Mouse (Mus musculus) layer of hippocampus, postnatal 14 days (tissue): Measurements from ENCODE around the gene Aatk. TPM values are rescaled to one million over a fixed set of nuclear protein-coding genes. Genes with fewer than 3 reads are reported as not detected.

ENCODE experiments used
- DNase-seq, 2 experiments: peaks; one replicate each; pipeline ENCODE4 v3.0.0; 2021 to 2022; ENCODE audit warnings: low spot score in 2 of 2, mixed read lengths in 1 of 2
- microRNA-seq, 2 experiments: library from miRNA; unstranded; fragments of <30 nt; microRNA quantifications; one replicate each; pipeline ENCODE4 v1.2.0; 2021
- total RNA-seq, 2 experiments: library from RNA; stranded (reverse); gene quantifications; 2 replicates each; pipeline ENCODE4 v1.2.3; 2021

Gene Aatk
- total RNA-seq, 2 experiments from 2014 or later = 193 to 202 TPM

DNA sequence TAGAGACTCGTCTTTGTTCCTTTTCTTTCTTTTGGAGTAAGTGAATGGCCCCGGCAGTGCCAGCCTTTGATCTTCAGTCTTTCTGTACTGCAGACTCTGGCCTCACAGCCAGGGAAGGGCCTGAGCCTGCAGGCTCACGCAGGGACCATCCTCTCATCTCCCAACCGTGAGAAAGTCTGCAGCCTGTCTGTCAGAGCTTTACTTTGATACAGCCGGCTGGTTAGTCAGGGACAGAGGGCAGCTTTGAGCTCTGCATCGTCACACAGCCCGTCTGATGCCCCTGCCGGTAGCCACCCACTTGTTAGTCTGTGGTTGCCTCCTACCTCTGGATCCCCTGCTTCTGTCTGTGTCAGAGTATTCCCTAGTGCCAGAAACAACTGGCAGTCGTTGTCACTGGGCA, 81.9 kb downstream of the Aatk start:
- no peak for DNase-seq

DNA sequence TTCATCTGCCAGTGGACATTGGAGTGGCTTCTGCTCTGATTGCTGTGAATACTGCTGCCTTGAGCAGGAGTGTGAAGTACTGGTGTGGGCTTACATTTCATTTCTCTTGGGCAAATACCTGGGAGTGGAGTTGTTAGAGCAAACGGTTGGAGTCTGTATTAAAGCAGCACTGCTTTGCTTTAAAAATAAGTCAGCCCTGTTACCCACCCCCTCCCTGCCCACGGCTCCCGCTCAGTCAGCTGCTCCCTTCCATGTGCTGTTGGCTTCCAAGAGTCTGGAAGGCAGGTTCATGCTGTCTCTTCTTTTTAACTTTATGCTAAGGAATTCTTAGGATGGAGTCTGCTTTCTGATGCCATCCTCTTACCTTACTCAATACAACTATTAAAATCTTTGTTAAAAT, 85.5 kb downstream of the Aatk start:
- no peak for DNase-seq

DNA sequence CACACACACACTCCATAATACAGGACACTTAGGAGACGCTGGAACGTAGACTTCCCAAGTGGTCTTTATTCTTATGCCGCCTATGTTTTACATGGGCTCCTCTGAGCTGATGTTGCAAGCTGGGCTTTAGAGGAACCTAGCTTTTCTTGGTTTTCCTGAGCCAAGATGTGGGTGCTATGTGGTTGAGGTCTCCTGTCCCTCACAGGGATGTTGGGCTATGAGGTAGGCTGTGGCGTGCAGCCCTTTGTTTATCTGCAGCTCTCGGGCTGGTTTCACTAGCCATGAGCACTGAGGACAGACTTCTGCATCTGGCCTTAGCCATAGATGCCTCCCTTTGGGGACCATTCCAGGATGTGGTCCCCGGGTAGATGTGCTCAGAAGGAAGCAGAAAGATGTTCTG, 86.3 kb downstream of the Aatk start:
- DNase-seq = no peak

DNA sequence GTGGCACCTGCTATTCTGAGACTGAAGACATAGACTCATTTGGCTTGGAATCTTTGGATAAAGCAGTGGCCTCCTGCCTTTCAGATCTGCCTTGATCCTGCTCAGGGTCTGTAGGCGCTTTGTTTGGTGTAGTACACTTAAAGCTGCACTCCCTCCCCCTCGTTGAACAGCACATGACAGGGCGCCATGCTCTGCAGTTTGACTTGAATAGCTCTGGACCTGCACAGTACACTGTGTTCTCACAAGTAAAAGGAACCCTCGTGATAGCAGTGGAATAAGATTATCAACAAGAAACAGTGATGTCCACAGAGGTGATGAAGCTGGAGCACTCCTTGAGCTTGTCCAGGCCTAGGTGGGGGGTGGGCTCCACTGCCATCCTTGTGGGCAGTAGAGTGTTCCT, 87.3 kb downstream of the Aatk start:
- DNase-seq = no peak

DNA sequence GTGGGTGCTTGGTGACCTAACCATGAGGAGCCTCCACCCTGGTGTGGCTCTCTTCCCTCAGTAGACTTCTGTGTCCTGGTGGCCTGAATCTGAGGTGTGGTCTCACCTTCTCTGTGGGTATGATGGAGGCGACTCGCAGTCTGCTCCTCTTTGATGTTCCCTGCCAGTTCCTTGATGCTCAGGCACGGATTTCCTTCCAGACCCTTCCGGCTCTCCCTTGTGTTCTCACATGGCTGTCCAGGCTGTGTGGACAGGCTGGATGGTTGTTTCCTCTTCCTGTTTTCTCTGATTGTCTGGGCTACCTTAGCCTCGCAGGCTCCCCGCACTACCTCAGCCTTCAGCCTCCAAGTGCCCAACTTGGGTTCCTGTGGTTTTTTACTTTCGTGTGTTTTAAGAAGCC, 88.1 kb downstream of the Aatk start:
- DNase-seq = no peak

Small RNA genes lying within 50 kb of the gene (microRNA-seq; reads per million reads assigned to microRNA genes)
- gene Gm25948 (0 reads per million in 2 experiments), gene Mir3065 (0 reads per million in 2 experiments), gene Mir338 (0 reads per million in 2 experiments)

Other genes with a start within 250 kb of the Aatk start
- 10 to 100 TPM; 37.1 to 39.1 TPM for gene Chmp6, start 133.7 kb downstream of the Aatk start, total RNA-seq
- 100 to 1,000 TPM; 148 TPM for gene Baiap2, start 104.4 kb downstream of the Aatk start, total RNA-seq
- gene Cep131, start 39.7 kb upstream of the Aatk start, total RNA-seq = 10 to 100 TPM; 43.9 to 44.9 TPM
- gene Tepsin, start 51.6 kb upstream of the Aatk start, total RNA-seq = 10 to 100 TPM; 17.2 to 18.0 TPM
- 10 to 100 TPM; 34.9 to 38.0 TPM for gene Ndufaf8, start 51.8 kb upstream of the Aatk start, total RNA-seq
- gene Slc38a10, start 104.2 kb upstream of the Aatk start, total RNA-seq = 10 to 100 TPM; 94.1 to 94.8 TPM
- gene Bahcc1, start 185.8 kb upstream of the Aatk start, total RNA-seq = 10 to 100 TPM; 20.3 to 20.7 TPM